Mouse (Mus musculus) gastrocnemius, adult 2 months (tissue): Measurements from ENCODE around the gene Armc3. TPM values are rescaled to one million over a fixed set of nuclear protein-coding genes. Genes with fewer than 3 reads are reported as not detected.
"Not testable (repeated sequence)": the region's sequence is repeated elsewhere in the genome, so short reads cannot be mapped to it uniquely, and the experiment has no call there.

Experiments
- DNase-seq: peaks from one replicate; pipeline ENCODE4 v3.0.0; 2022
- H3K27ac ChIP-seq: fragments of 200-600 bp; 2 replicates; pipeline ENCODE4 v1.8.1; 2022; ENCODE audit warnings: mild to moderate bottlenecking
- H3K4me3 ChIP-seq: fragments of 200-600 bp; 2 replicates; pipeline ENCODE4 v1.8.1; 2022; ENCODE audit warnings: mild to moderate bottlenecking, moderate library complexity
- CTCF ChIP-seq: fragments of 200-600 bp; IDR thresholded peaks from 2 replicates; pipeline ENCODE4 v1.8.1; 2022; ENCODE audit warnings: antibody characterized with exemption, mild to moderate bottlenecking, moderate library complexity
- intact Hi-C: fragments of 180-260 bp; cut with DNase I; formaldehyde crosslinking; loops from one replicate; pipeline ENCODE4 v1.15.1; 2025
- total RNA-seq, 2 experiments: library from RNA; stranded (reverse); gene quantifications; 2 replicates each; pipeline ENCODE4 v1.2.3; 2021

Armc3 gene
- total RNA-seq, 2 experiments from 2014 or later, result not detected

DNA sequence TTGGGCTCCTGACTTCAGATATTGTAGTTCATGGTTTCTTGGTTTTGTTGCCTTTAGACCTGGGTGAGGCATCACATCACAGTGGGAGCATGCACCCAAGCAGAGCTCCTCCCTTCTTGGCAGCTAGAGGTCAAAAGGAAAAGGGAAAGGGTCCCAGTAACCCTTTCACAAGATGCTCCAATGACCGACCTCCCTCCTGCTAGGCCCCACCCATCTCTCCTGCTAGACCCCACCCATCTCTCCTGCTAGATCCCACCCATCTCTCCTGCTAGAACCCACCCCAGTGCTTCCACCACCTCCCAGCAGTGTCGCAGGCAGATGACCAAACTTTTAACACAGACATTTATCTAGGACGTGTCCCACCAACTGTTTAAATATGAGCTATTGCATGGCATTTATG, 93.3 kb downstream of the Armc3 start:
- DNase-seq, result no peak
- no peak for TF ChIP-seq CTCF
- intact Hi-C loops, result no loop called here
- no peak overlapping the region for H3K4me3 ChIP-seq
- no peak overlapping the region for H3K27ac ChIP-seq

DNA sequence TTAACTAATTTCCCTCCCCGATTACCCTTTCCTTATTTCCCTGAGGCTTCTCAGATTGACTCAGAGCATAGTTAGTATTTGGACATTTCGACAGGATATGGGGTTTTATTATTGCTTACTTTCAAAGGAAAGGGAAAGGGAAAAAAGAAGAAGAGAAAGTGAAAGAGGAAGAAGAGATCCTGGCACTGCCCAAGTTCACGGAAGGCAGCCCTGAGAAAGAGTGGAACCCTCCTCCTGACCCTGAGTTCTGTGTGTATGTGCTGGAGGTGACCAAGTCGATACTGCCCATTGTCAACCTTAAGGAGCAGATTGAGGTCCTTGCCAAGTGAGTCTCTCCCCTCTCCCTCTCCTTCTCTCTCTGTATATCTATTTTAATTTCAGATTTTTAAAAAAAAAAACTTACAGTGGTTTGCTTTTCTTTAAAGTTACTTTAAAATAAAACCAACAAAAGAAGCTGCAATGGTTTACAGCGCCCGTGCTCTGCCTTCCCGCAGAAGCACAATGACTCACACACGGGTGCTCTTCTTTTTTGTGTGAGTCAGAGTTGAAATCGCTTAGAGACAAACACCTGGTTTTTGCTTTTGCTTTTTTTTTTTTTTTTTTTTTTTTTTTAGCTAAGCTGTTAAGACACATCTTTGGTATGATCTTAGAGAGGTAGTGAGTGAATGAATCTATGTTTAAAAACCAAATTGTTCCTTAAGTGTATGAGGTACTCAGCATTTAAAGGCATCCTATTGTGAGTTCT, 101.4 kb downstream of the Armc3 start:
- no peak for TF ChIP-seq CTCF
- Histone ChIP-seq H3K27ac (no peak overlapping the region), H3K4me3 (peak overlapping the region; percentile 30)
- DNase-seq, result no peak
- intact Hi-C loops, result no loop called here

DNA sequence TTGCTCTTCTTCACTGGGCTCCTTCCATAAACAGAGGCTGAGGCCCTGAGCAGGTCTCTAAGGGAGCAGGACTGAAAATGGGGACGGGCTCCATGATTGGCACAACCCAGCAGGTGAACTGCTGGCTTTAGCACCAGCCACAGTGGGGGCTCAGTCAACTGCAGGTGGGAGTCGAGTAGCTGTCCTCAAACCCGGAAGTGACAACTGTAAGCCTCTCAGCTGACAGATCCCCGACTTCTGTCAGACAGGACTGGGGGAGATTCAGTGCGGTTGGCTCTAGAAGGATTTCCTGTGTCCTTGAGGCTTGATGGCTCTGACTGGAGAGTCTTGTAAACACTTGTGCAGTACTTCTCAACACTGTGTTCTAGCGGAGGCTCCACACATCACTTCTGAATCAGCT, 102.1 kb downstream of the Armc3 start:
- no peak for TF ChIP-seq CTCF
- intact Hi-C loops, result no loop called here
- H3K27ac ChIP-seq, result no peak overlapping the region
- H3K4me3 ChIP-seq, result peak overlapping the region; percentile 16; the same call in 1 of the 2 replicates
- DNase-seq, result no peak

DNA sequence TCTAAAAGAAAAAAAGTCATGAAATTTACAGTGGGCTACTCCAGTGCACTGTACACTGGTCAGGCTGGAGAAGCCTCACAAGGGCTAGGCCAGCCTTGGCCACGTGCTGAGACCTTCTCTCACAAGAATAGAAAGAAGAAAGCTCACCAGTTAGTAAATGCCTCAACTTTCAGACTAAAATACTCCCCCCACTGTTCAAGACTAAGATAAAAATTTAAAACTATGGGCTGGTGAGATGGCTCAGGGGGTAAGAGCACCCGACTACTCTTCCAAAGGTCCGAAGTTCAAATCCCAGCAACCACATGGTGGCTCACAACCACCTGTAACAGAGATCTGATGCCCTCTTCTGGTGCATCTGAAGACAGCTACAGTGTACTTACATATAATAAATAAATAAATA, 104.0 kb downstream of the Armc3 start:
- H3K4me3 ChIP-seq, H3K27ac ChIP-seq, DNase-seq, intact Hi-C loops: not testable (repeated sequence)

DNA sequence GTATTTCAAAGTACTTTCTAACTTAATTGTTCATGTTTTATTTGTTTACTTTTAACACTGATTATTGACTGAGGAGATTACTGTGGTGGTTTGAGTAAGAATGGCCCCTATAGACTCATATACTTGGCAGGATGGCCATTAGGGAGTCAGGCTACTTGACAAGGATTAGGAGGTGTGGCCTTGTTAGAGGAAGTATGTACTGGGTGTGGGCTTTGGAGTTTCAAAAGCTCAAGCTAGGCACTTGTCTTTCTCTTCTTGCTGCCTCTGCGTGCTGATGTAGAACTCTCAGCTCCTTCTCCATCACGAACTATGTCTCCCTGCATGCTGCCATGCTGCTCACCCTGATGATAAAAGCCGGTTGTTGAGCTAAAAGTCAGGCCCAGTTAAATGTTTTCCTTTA, 111.4 kb downstream of the Armc3 start:
- no peak for TF ChIP-seq CTCF
- H3K4me3 ChIP-seq, result no peak overlapping the region
- H3K27ac ChIP-seq, result no peak overlapping the region
- DNase-seq, result no peak
- intact Hi-C loops, result no loop called here

DNA sequence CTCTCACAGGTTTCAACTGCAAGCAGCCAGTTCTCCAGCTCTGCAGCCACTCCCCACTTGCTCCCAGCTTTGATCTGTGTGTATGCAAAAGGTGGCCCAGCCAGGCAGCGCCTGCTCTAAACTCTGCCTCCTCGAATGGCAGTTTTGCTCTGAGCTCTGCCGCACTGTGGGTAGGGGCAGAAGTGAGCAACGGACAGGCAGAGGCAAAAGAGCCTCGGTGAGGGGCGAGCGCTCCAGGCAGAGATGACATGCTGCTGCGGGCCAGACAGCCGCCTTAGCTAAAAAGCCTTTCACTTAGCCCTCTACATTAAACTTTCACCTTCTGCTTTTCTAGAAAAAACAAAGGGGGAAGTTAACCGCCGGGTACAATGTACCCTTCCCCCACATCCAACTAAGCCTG, 117.0 kb downstream of the Armc3 start:
- H3K27ac ChIP-seq, result no peak overlapping the region
- no peak overlapping the region for H3K4me3 ChIP-seq
- intact Hi-C loops, result no loop called here
- no peak for TF ChIP-seq CTCF
- no peak for DNase-seq

DNA sequence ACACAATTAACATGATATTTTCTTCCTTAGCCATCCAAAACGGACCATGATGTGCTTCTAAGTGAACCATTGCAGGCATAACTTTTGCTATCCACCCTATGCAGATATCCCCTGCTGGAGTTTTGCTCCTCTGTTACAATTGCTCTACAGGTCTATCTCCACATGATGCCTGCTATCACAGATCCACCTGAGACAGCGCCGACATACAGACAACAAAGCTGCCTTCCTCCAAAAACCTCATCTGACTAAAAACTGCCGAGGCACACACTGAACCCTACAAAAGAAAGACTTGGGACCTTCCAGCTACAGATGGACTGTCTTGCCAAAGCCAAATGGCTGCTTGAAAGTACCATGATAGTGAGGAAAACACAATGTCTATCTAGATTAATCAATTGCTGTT, 117.6 kb downstream of the Armc3 start:
- Histone ChIP-seq H3K27ac (no peak overlapping the region), H3K4me3 (no peak overlapping the region)
- no peak for DNase-seq
- no peak for TF ChIP-seq CTCF
- intact Hi-C loops, result no loop called here

DNA sequence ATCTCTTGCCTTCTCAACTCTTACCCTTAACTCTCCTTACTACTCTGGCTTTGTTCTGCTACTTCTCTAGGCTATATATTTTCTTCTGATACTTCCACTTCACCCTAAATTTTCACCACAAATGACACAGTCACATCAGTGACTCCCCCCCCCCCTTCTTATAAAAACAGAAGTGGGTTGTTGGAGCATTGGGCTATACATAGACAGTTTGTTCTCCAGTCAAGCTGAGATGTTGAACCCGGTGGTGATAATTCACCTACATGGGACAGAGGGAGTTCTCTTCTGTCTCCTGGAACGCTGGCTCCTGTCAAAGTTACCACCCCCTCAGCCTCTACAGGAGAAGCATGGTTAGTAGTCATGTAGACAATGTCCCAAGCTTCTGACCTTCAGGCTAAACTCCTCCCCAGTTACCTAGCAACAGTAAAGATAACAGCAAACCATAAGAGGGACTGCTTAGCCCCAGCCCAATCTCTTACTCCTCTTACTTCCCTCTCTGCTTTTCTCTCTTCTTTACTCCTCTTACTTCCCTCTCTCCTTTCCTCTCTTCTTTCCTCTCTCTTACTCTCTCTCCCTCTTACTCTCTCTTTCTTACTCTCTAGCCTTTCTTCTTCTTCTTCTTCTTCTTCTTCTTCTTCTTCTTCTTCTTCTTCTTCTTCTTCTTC, 118.2 kb downstream of the Armc3 start:
- intact Hi-C loops, H3K27ac ChIP-seq, H3K4me3 ChIP-seq, DNase-seq: not testable (repeated sequence)

DNA sequence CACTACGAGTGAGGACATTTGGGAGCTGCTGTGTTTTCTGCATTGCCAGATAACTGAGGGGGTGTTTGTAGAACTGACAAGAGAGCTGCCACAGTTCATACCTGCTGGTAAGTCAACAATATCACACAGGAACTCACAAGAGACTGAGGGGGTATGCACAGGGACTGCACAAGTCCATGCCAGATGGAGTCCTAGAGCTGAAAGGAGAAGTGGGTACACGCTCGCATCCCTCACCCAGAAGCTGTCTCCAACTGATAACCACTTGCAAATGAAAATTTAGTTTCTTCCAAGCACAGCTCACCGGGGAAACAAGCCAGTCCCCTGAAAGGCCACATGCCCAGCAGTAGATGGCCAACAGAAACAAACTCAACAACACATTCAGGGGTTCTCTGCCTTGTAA, 119.4 kb downstream of the Armc3 start:
- intact Hi-C loops, result no loop called here

DNA sequence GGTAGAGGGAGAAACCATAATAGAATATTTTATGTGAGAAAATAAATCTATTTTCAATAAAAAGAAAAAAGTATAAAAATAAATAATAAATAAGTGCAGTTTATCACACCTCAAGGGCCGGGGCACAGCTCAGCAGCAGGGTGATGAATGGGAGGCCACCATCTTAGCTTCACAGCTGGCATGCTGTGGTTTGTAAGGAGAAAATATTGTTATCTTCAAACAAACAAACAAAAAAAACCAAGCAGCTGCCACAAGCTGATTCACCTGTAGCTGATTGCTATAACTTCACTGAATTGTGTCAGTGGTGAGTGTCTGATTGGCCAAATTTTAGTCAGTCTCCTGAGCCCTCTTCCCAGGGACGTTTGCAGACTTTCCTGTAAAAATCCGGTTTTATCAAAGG, 120.2 kb downstream of the Armc3 start:
- H3K27ac ChIP-seq, result no peak overlapping the region
- intact Hi-C loops, result no loop called here
- H3K4me3 ChIP-seq, result no peak overlapping the region
- no peak for DNase-seq
- TF ChIP-seq CTCF, result no peak

More for the DNA sequence above, 119.4 kb downstream of the Armc3 start:
- Histone ChIP-seq H3K4me3 (no peak overlapping the region), H3K27ac (no peak overlapping the region)
- TF ChIP-seq CTCF, result no peak
- DNase-seq, result no peak

DNA sequence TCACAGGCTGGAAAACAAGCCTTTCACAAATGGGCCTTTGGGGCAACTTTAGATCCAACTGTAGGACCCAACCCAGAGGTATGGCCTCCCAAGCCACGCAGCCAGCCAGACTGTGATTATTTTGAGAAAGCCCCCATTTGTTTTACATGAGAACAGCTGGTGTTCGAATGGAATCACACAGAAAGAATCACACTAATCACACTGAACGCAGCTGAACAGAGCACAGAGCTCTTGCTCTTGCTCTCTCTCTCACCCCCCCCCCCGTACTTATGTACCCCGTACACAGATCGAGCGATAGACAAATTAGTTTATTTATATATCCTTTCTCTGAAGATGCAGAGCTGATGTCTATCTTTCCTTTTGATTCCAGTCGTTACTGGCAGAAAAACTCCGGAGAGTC, 123.3 kb downstream of the Armc3 start:
- TF ChIP-seq CTCF, result no peak
- no peak for DNase-seq
- no peak overlapping the region for H3K4me3 ChIP-seq
- H3K27ac ChIP-seq, result no peak overlapping the region
- intact Hi-C loops, result no loop called here

DNA sequence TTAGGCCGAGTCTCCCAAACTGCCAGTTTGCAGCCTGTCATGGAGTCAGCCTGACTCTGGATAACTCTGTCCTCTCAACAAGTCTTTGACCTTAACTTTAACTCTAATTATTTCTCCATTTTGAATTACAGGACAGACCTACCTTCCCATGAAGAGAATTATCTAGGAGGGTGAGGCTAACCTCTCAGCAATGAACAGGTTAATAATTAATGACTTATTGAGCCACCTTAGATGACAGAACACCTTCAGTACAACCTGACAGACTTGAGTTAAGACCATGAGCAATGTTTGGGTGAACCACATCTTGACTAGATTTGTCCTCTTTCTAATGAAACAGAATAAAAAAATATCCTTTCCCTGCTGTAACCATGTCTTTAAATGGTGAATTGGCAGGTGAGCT, 127.3 kb downstream of the Armc3 start:
- Histone ChIP-seq H3K4me3 (no peak overlapping the region), H3K27ac (no peak overlapping the region)
- intact Hi-C loops, result no loop called here
- no peak for TF ChIP-seq CTCF
- DNase-seq, result no peak

DNA sequence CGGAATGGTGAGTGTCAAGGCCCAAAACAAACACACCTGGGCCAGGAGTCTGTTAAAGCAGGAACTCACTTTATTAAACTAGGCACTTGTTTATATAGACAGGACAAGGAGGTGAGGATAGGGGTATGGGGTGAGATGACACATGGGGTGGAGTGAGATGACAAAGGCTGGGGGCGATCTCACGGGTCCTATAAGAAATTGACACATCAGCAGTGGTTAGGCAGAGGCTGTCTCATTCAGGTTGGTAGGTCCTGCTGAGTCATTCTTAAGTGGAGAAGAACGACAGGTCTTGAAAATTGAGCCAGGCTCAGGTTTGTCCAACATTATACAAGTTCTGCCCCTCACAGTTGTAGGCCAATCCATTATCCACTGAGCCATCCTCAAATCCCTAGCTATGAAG, 128.7 kb downstream of the Armc3 start:
- Histone ChIP-seq H3K4me3 (no peak overlapping the region), H3K27ac (no peak overlapping the region)
- no peak for TF ChIP-seq CTCF
- DNase-seq, result no peak
- intact Hi-C loops, result no loop called here
